Mouse (Mus musculus) lung, embryonic 15.5 days (tissue): ENCODE data around the gene Aaed1. TPM values are rescaled to one million over a fixed set of nuclear protein-coding genes. Genes with fewer than 3 reads are reported as not detected.

ENCODE experiments used
- ATAC-seq: fragments of 200-750 bp; cut with Nextera tagmentation; 2 replicates; pipeline ENCODE4 v1.8.0; 2017; ENCODE audit warnings: moderate number of reproducible peaks, borderline replicate concordance; ENCODE audit not compliant: low FRiP score, low TSS enrichment; ENCODE audit errors: extremely low read depth
- H3K27ac ChIP-seq: fragments of 300-500 bp; sonication (generic); 2 replicates; pipeline ENCODE4 v1.5.1; 2015; ENCODE audit warnings: moderate library complexity, mild to moderate bottlenecking, inconsistent platforms
- H3K27me3 ChIP-seq: fragments of 300-500 bp; sonication (generic); 2 replicates; pipeline ENCODE4 v1.6.1; 2015; ENCODE audit warnings: inconsistent platforms
- H3K36me3 ChIP-seq: fragments of 300-500 bp; sonication (generic); 2 replicates; pipeline ENCODE4 v1.6.1; 2015; ENCODE audit warnings: inconsistent platforms
- H3K4me1 ChIP-seq: fragments of 300-500 bp; sonication (generic); 2 replicates; pipeline ENCODE4 v1.6.1; 2015; ENCODE audit warnings: inconsistent platforms
- H3K4me2 ChIP-seq: fragments of 300-500 bp; sonication (generic); 2 replicates; pipeline ENCODE4 v1.6.1; 2015; ENCODE audit warnings: inconsistent platforms, mild to moderate bottlenecking, moderate library complexity
- H3K4me3 ChIP-seq: fragments of 300-500 bp; sonication (generic); 2 replicates; pipeline ENCODE4 v1.5.1; 2015; ENCODE audit warnings: mild to moderate bottlenecking, inconsistent platforms
- H3K9ac ChIP-seq: fragments of 300-500 bp; sonication (generic); 2 replicates; pipeline ENCODE4 v1.6.1; 2015; ENCODE audit warnings: inconsistent platforms
- H3K9me3 ChIP-seq: fragments of 300-500 bp; sonication (generic); 2 replicates; pipeline ENCODE4 v1.6.1; 2016; ENCODE audit warnings: inconsistent platforms
- WGBS: fragments of 180-500 bp; shearing (Covaris S2); methylation state at CpG from one replicate; pipeline ENCODE4 v1.1.7; 2015; 5-methylcytosine and 5-hydroxymethylcytosine counted together
- polyA plus RNA-seq: library from polyadenylated mRNA; unstranded; fragments of >200 nt; fragmentation: Nextera tagmentation; extraction: Ambion mirVana; gene quantifications from 2 replicates; pipeline ENCODE4 v1.2.1, GENCODE M21; 2015

The Aaed1 gene
- polyA plus RNA-seq, 1 experiment from 2014 or later, result 60.2 TPM

- Histone ChIP-seq H3K4me2 (no peak overlapping the region), H3K9me3 (no peaks in the 10 kb centered on the region), H3K4me1 (no peaks in the 10 kb centered on the region), H3K27me3 (no peaks in the 10 kb centered on the region), H3K9ac (no peak overlapping the region), H3K27ac (no peak overlapping the region), H3K4me3 (no peak overlapping the region), H3K36me3 (no peaks in the 10 kb centered on the region)
- 77% methylated on average over 8 of the region's 8 CpGs for WGBS
- no peak for ATAC-seq
Observed at GRCm38 (mm10) chr13:64322561-64323281, 10.2 kb upstream of the Aaed1 start.

GRCm38 (mm10) chr13:64320334-64320733 is 7.8 kb upstream of the Aaed1 start:
- Histone ChIP-seq H3K36me3 (no peaks in the 10 kb centered on the region), H3K4me1 (no peaks in the 10 kb centered on the region), H3K27me3 (no peaks in the 10 kb centered on the region), H3K27ac (no peak overlapping the region), H3K9ac (no peak overlapping the region), H3K4me2 (no peak overlapping the region), H3K9me3 (no peaks in the 10 kb centered on the region), H3K4me3 (no peak overlapping the region)
- ATAC-seq, result no peak
- WGBS, result 70% methylated on average over 8 of the region's 8 CpGs

GRCm38 (mm10) chr13:64319782-64320181 is 7.3 kb upstream of the Aaed1 start:
- H3K4me2 ChIP-seq, result no peak overlapping the region
- H3K27ac ChIP-seq, result no peak overlapping the region
- H3K27me3 ChIP-seq, result no peaks in the 10 kb centered on the region
- H3K9me3 ChIP-seq, result no peaks in the 10 kb centered on the region
- no peaks in the 10 kb centered on the region for H3K4me1 ChIP-seq
- no peak for ATAC-seq
- H3K4me3 ChIP-seq, result no peak overlapping the region
- H3K9ac ChIP-seq, result no peak overlapping the region
- no peaks in the 10 kb centered on the region for H3K36me3 ChIP-seq

GRCm38 (mm10) chr13:64318355-64318754 is 5.8 kb upstream of the Aaed1 start:
- no peaks in the 10 kb centered on the region for H3K9me3 ChIP-seq
- H3K4me2 ChIP-seq, result no peak overlapping the region
- no peaks in the 10 kb centered on the region for H3K36me3 ChIP-seq
- H3K9ac ChIP-seq, result no peak overlapping the region
- no peak overlapping the region for H3K4me3 ChIP-seq
- no peak for ATAC-seq
- no peaks in the 10 kb centered on the region for H3K4me1 ChIP-seq
- no peaks in the 10 kb centered on the region for H3K27me3 ChIP-seq
- H3K27ac ChIP-seq, result no peak overlapping the region
- 63% methylated on average over 2 of the region's 2 CpGs for WGBS

GRCm38 (mm10) chr13:64315483-64316050 is 3.1 kb upstream of the Aaed1 start:
- H3K27ac ChIP-seq, result no peak overlapping the region
- WGBS, result 2% methylated on average over 3 of the region's 3 CpGs

GRCm38 (mm10) chr13:64314041-64314440 is 1.5 kb upstream of the Aaed1 start:
- Histone ChIP-seq H3K4me3 (no peak overlapping the region), H3K36me3 (no peaks in the 10 kb centered on the region), H3K4me2 (no peak overlapping the region), H3K9me3 (no peaks in the 10 kb centered on the region), H3K4me1 (peaks cover 25% of the 10 kb centered on the region), H3K27me3 (no peaks in the 10 kb centered on the region), H3K9ac (no peak overlapping the region), H3K27ac (no peak overlapping the region)
- no peak for ATAC-seq
- WGBS, result 67% methylated on average over 3 of the region's 3 CpGs

More at GRCm38 (mm10) chr13:64315483-64316050, 3.1 kb upstream of the Aaed1 start:
- no peak overlapping the region for H3K4me2 ChIP-seq
- H3K36me3 ChIP-seq, result no peaks in the 10 kb centered on the region
- no peaks in the 10 kb centered on the region for H3K9me3 ChIP-seq
- H3K4me1 ChIP-seq, result peaks cover 11% of the 10 kb centered on the region
- no peak for ATAC-seq
- no peaks in the 10 kb centered on the region for H3K27me3 ChIP-seq
- no peak overlapping the region for H3K4me3 ChIP-seq
- no peak overlapping the region for H3K9ac ChIP-seq

- Histone ChIP-seq H3K4me2 (peak overlapping the region; percentile 69), H3K27ac (peak overlapping the region; percentile 94; the same call in 1 of the 2 replicates), H3K9ac (no peak overlapping the region), H3K4me1 (peaks cover 25% of the 10 kb centered on the region), H3K27me3 (no peaks in the 10 kb centered on the region), H3K9me3 (no peaks in the 10 kb centered on the region), H3K36me3 (peaks cover 4% of the 10 kb centered on the region), H3K4me3 (peak overlapping the region; percentile 74)
- ATAC-seq, result no peak
- 3% methylated on average over 2 of the region's 2 CpGs for WGBS
Observed at GRCm38 (mm10) chr13:64312916-64313289, 393 bp upstream of the Aaed1 start.

GRCm38 (mm10) chr13:64311266-64311665 is 1.2 kb downstream of the Aaed1 start:
- Histone ChIP-seq H3K27ac (peak overlapping the region; percentile 94), H3K4me3 (peak overlapping the region; percentile 74), H3K9me3 (no peaks in the 10 kb centered on the region), H3K27me3 (no peaks in the 10 kb centered on the region), H3K4me1 (peaks cover 25% of the 10 kb centered on the region), H3K9ac (0 out of 2 replicates have a peak overlapping the region, but pooled peaks have one; percentile 13), H3K4me2 (peak overlapping the region; percentile 69), H3K36me3 (peaks cover 14% of the 10 kb centered on the region)
- 14% methylated on average over 1 of the region's 1 CpGs for WGBS
- ATAC-seq, result no peak

GRCm38 (mm10) chr13:64310585-64310984 is 1.9 kb downstream of the Aaed1 start:
- H3K27ac ChIP-seq, result peak overlapping the region; percentile 94; the same call in 1 of the 2 replicates
- H3K4me3 ChIP-seq, result peak overlapping the region; percentile 74; the same call in 1 of the 2 replicates
- peak overlapping the region; percentile 69 for H3K4me2 ChIP-seq
- H3K9ac ChIP-seq, result no peak overlapping the region
- H3K4me1 ChIP-seq, result peaks cover 25% of the 10 kb centered on the region
- no peak for ATAC-seq
- H3K9me3 ChIP-seq, result no peaks in the 10 kb centered on the region
- peaks cover 14% of the 10 kb centered on the region for H3K36me3 ChIP-seq
- no peaks in the 10 kb centered on the region for H3K27me3 ChIP-seq
- WGBS, result 23% methylated on average over 6 of the region's 6 CpGs

- peaks cover 25% of the 10 kb centered on the region for H3K4me1 ChIP-seq
- peak overlapping the region; percentile 69; the same call in 1 of the 2 replicates for H3K4me2 ChIP-seq
- 48% methylated on average over 11 of the region's 11 CpGs for WGBS
- H3K9ac ChIP-seq, result no peak overlapping the region
- H3K4me3 ChIP-seq, result no peak overlapping the region
- H3K27me3 ChIP-seq, result no peaks in the 10 kb centered on the region
- ATAC-seq, result no peak
- H3K27ac ChIP-seq, result 0 out of 2 replicates have a peak overlapping the region, but pooled peaks have one; percentile 94
- no peaks in the 10 kb centered on the region for H3K9me3 ChIP-seq
- peaks cover 18% of the 10 kb centered on the region for H3K36me3 ChIP-seq
Observed at GRCm38 (mm10) chr13:64309842-64310241, 2.7 kb downstream of the Aaed1 start.

GRCm38 (mm10) chr13:64309036-64309435 is 3.5 kb downstream of the Aaed1 start:
- Histone ChIP-seq H3K4me1 (peaks cover 25% of the 10 kb centered on the region), H3K9me3 (no peaks in the 10 kb centered on the region), H3K36me3 (peaks cover 20% of the 10 kb centered on the region), H3K4me3 (no peak overlapping the region), H3K27ac (no peak overlapping the region), H3K4me2 (no peak overlapping the region), H3K27me3 (no peaks in the 10 kb centered on the region), H3K9ac (no peak overlapping the region)
- 42% methylated on average over 5 of the region's 5 CpGs for WGBS
- no peak for ATAC-seq

GRCm38 (mm10) chr13:64307508-64307907 is 5.0 kb downstream of the Aaed1 start:
- H3K27me3 ChIP-seq, result no peaks in the 10 kb centered on the region
- peaks cover 25% of the 10 kb centered on the region for H3K4me1 ChIP-seq
- H3K27ac ChIP-seq, result no peak overlapping the region
- no peak overlapping the region for H3K4me3 ChIP-seq
- no peak overlapping the region for H3K4me2 ChIP-seq
- no peaks in the 10 kb centered on the region for H3K9me3 ChIP-seq
- WGBS, result 83% methylated on average over 5 of the region's 5 CpGs
- no peak for ATAC-seq
- peaks cover 25% of the 10 kb centered on the region for H3K36me3 ChIP-seq
- no peak overlapping the region for H3K9ac ChIP-seq
